Mouse (Mus musculus) ES-E14 (cell line): ENCODE data around the gene Ugt1a10. TPM values are rescaled to one million over a fixed set of nuclear protein-coding genes. Genes with fewer than 3 reads are reported as not detected.

Experiments used
- DNase-seq: peaks from one replicate; pipeline ENCODE4 v3.0.0-alpha.2; 2013; ENCODE audit warnings: low read depth, low spot score
- H3K27ac ChIP-seq: 2 replicates; pipeline ENCODE4 v1.5.1; 2012; ENCODE audit warnings: low read depth, mild to moderate bottlenecking, low read length, moderate library complexity, mixed read lengths; ENCODE audit not compliant: poor library complexity, insufficient read depth, severe bottlenecking
- H3K36me3 ChIP-seq: 2 replicates; pipeline ENCODE4 v1.6.1; 2012; ENCODE audit warnings: mild to moderate bottlenecking, low read length, moderate library complexity, mixed read lengths; ENCODE audit not compliant: control insufficient read depth, poor library complexity, insufficient read depth, severe bottlenecking
- H3K4me1 ChIP-seq, 2 experiments: fragments of 150-350 bp in 1 of 2; sonication (generic) in 1 of 2; 2 replicates each; pipeline ENCODE4 v1.6.1; 2012; ENCODE audit warnings: low read length in 2 of 2, mild to moderate bottlenecking in 1 of 2, mixed read lengths in 1 of 2; ENCODE audit not compliant: control insufficient read depth in 2 of 2, insufficient read depth in 2 of 2, poor library complexity in 1 of 2
- H3K4me3 ChIP-seq, 2 experiments: fragments of 150-350 bp in 1 of 2; sonication (generic) in 1 of 2; 2 replicates each; pipeline ENCODE4 v1.5.1; 2012; ENCODE audit warnings: low read length in 2 of 2, low read depth in 1 of 2, mild to moderate bottlenecking in 1 of 2, mixed read lengths in 1 of 2; ENCODE audit not compliant: insufficient read depth in 1 of 2, poor library complexity in 1 of 2, severe bottlenecking in 1 of 2
- H3K9ac ChIP-seq: 2 replicates; pipeline ENCODE4 v1.6.1; 2012; ENCODE audit warnings: low read depth, mild to moderate bottlenecking, low read length, mixed read lengths; ENCODE audit not compliant: poor library complexity, insufficient read depth, severe bottlenecking
- H3K9me3 ChIP-seq: fragments of 150-350 bp; sonication (generic); 2 replicates; pipeline ENCODE4 v1.6.1; 2012; ENCODE audit warnings: low read depth, mild to moderate bottlenecking, low read length; ENCODE audit not compliant: control insufficient read depth, insufficient read depth
- CHD2 ChIP-seq: IDR thresholded peaks from 2 replicates; pipeline ENCODE4 v1.6.1; 2014; ENCODE audit warnings: mild to moderate bottlenecking, low read depth, low read length, inconsistent platforms
- HCFC1 ChIP-seq: IDR thresholded peaks from 2 replicates; pipeline ENCODE4 v1.6.1; 2012; ENCODE audit warnings: low read length, inconsistent platforms, borderline replicate concordance; ENCODE audit not compliant: insufficient read depth
- MAFK ChIP-seq: IDR thresholded peaks from 2 replicates; pipeline ENCODE4 v1.6.1; 2014; ENCODE audit warnings: mild to moderate bottlenecking, low read depth, low read length, inconsistent platforms; ENCODE audit not compliant: insufficient read depth
- ZC3H11A ChIP-seq: IDR thresholded peaks from 2 replicates; pipeline ENCODE4 v1.6.1; 2012; ENCODE audit warnings: low read depth, mild to moderate bottlenecking, inconsistent platforms, low read length, borderline replicate concordance
- ZNF384 ChIP-seq: IDR thresholded peaks from 2 replicates; pipeline ENCODE4 v1.6.1; 2012; ENCODE audit warnings: low read depth, low read length, inconsistent platforms
- in situ Hi-C, 2 experiments: fragments of 600-800 bp; cut with MboI; formaldehyde crosslinking; loops; one replicate each; pipeline ENCODE4 v1.15.1; 2025; ENCODE audit warnings: low sequenced_read_pairs in 2 of 2, inconsistent platforms in 1 of 2; ENCODE audit not compliant: unreplicated experiment in 2 of 2
- total RNA-seq: library from RNA; depleted of rRNA; stranded (reverse); fragments of 300-350 nt; gene quantifications from 2 replicates; pipeline ENCODE4 v1.2.3, GENCODE M21; 2012

Ugt1a10 gene
- total RNA-seq, 1 experiment: not detected

GRCm38 (mm10) chr1:88240072-88240471, 184.9 kb downstream of the Ugt1a10 start:
- Histone ChIP-seq H3K36me3 (no peaks in the 10 kb centered on the region), H3K4me3 (no peak overlapping the region), H3K27ac (no peak overlapping the region), H3K9me3 (no peaks in the 10 kb centered on the region), H3K9ac (no peak overlapping the region), H3K4me1 (no peaks in the 10 kb centered on the region)
- no peak for DNase-seq
- in situ Hi-C loops: no loop called here
- TF ChIP-seq HCFC1 (no peak), ZNF384 (no peak), ZC3H11A (no peak), CHD2 (no peak), MAFK (no peak)

DNA sequence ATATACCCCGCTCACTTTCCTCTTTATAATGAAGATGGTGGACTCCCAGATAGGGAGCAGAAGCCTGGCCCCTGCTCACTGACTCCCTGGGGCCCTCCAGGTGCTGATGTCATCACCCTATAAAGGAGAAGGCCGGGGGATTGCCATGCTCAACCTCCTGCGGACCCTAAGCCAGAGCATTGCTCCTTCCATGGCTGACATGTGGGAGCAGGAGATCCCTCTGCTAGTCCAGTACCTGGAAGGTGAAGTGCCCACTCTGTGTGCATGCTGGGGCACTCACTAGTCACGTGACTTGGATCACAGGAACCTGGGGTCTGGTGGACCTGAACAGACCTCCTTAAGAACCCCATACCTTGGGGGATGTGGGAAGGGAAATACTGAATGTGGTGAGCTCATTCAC, 185.4 kb downstream of the Ugt1a10 start:
- Histone ChIP-seq H3K4me1 (no peaks in the 10 kb centered on the region), H3K4me3 (no peak overlapping the region), H3K9ac (no peak overlapping the region), H3K36me3 (no peaks in the 10 kb centered on the region), H3K9me3 (no peaks in the 10 kb centered on the region), H3K27ac (no peak overlapping the region)
- no peak for DNase-seq
- TF ChIP-seq ZC3H11A: no peak
- in situ Hi-C loops: no loop called here

GRCm38 (mm10) chr1:88243861-88244260, 188.7 kb downstream of the Ugt1a10 start:
- no peak for TF ChIP-seq CHD2
- no peak for TF ChIP-seq HCFC1
- TF ChIP-seq ZNF384: no peak
- TF ChIP-seq ZC3H11A: no peak
- TF ChIP-seq MAFK: no peak
- in situ Hi-C loops: no loop called here
- Histone ChIP-seq H3K4me3 (no peak overlapping the region), H3K4me1 (no peaks in the 10 kb centered on the region), H3K9ac (no peak overlapping the region), H3K9me3 (no peaks in the 10 kb centered on the region), H3K27ac (no peak overlapping the region), H3K36me3 (no peaks in the 10 kb centered on the region)
- DNase-seq: no peak

GRCm38 (mm10) chr1:88245881-88246280, 190.7 kb downstream of the Ugt1a10 start:
- TF ChIP-seq CHD2: no peak
- TF ChIP-seq ZNF384: no peak
- TF ChIP-seq HCFC1: no peak
- TF ChIP-seq ZC3H11A: no peak
- no peak for TF ChIP-seq MAFK
- no peak overlapping the region for H3K4me3 ChIP-seq

GRCm38 (mm10) chr1:88246386-88246785, 191.2 kb downstream of the Ugt1a10 start:
- in situ Hi-C loops: no loop called here
- no peak for DNase-seq
- Histone ChIP-seq H3K4me1 (no peaks in the 10 kb centered on the region), H3K4me3 (no peak overlapping the region), H3K9ac (no peak overlapping the region), H3K27ac (no peak overlapping the region), H3K36me3 (no peaks in the 10 kb centered on the region), H3K9me3 (no peaks in the 10 kb centered on the region)
- TF ChIP-seq CHD2: no peak
- no peak for TF ChIP-seq ZC3H11A

More at GRCm38 (mm10) chr1:88245881-88246280, 190.7 kb downstream of the Ugt1a10 start:
- in situ Hi-C loops: no loop called here
- Histone ChIP-seq H3K9me3 (no peaks in the 10 kb centered on the region), H3K36me3 (no peaks in the 10 kb centered on the region), H3K4me1 (no peaks in the 10 kb centered on the region), H3K27ac (no peak overlapping the region), H3K9ac (no peak overlapping the region)
- DNase-seq: no peak
